Mouse (Mus musculus) erythroblast, embryonic 14.5 days (primary cell): ENCODE data around the gene Gigyf2.

Source experiments
- GATA1 ChIP-seq: IDR thresholded peaks from 2 replicates; pipeline ENCODE4 v1.6.1; 2012; ENCODE audit warnings: low read length, inconsistent platforms, mixed read lengths
- TAL1 ChIP-seq: IDR thresholded peaks from 3 replicates; pipeline ENCODE4 v1.6.1; 2012; ENCODE audit warnings: low read length, inconsistent platforms, mixed read lengths

- no peak for TF ChIP-seq TAL1
- no peak for TF ChIP-seq GATA1
These were observed 12.8 kb upstream of the Gigyf2 start for GRCm38 (mm10) chr1:87313843-87314570.
